Mouse (Mus musculus): ENCODE data around the gene Diaph2.
"Not testable (repeated sequence)": the region's sequence is repeated elsewhere in the genome, so short reads cannot be mapped to it uniquely, and the experiment has no call there.

Gene Diaph2

DNA sequence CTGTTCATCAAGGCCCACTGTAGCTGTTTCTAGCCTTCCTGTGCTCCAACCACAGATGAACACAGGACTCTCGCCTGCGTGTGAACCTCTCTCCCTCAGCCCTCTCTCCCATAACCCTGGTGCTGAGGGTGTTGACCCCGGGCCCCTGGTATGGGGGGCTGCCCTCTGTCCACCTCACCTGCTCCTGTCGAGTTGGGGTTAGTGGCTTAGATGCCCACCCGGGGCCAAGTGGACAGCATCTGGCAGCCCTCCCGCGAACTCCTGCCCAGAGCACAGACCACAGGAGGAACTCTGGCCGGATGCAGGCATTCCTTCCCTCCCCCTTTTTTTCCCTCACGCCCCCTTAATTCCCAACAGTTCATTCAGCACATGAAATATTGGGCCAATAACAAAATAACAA lies 537.5 kb downstream of the Diaph2 start:
- DNase-seq (ENCODE audit: low read depth, low spot score), result no peak

DNA sequence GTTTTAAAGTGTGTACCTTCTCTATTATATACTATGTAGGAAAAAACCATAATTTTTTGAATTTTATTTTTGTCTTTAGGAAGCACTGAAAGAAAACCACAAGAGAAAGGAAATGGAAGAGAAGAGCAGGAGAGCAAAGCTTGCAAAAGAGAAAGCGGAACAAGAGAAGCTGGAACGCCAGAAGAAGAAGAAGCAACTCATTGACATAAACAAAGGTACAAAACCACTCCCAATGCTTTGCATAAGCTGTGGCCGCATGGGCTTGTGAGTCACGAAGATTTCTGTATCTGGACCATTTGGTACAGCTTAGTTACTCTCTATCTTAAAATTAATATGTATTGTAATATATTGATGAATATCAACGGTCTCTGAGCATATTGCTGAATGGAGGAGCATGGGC lies 540.2 kb downstream of the Diaph2 start:
- DNase-seq (ENCODE audit: low read depth, low spot score), result no peak

DNA sequence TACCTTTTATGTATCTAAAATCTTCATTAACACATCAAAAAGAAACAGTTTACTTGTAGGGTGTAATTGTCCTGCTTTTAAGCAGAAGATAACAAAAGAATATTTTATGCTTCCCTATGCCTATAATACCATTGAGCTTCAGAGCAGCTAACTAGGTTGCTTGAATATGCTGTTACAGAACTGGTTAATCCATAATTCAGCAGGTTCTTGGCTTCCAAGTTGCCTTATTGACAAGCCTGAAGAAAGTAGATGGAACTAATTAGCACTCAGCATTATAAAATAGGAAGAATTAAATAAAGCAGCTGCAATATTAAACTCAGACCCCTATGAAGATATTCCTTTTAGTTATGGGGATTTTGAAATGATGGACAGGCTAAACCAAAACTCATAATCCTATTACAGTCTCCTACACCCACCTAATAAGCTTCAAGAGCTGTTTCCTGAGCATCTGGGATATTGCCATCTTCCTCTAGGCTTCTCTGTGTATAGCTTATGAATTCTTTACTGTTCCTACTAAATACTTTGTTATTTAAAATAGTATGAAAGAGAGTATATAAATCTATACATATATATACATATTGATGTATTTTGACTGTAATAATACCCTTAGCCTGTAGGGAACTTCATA lies 601.4 kb downstream of the Diaph2 start:
- no peak for DNase-seq (ENCODE audit: low read depth, low spot score)

DNA sequence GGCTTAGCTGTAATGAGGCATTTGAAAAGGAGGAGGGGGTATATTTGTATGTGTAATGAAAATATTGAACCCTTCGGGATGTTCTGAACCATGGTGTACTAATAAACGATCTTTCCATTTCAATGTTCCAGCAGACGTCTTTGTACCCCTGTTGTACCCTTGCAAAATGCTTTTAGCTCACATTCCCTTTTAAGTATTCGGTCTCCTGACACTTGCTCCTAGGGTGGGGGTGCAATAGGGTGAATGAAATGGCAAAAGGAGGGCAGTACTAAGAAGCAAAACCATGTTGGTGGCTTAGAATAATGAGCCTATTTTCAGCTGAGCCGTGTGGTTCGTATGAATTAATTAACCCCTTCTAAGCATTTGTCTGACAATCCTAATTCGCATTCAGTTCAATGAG lies 601.9 kb downstream of the Diaph2 start:
- DNase-seq (ENCODE audit: low read depth, low spot score), result no peak

DNA sequence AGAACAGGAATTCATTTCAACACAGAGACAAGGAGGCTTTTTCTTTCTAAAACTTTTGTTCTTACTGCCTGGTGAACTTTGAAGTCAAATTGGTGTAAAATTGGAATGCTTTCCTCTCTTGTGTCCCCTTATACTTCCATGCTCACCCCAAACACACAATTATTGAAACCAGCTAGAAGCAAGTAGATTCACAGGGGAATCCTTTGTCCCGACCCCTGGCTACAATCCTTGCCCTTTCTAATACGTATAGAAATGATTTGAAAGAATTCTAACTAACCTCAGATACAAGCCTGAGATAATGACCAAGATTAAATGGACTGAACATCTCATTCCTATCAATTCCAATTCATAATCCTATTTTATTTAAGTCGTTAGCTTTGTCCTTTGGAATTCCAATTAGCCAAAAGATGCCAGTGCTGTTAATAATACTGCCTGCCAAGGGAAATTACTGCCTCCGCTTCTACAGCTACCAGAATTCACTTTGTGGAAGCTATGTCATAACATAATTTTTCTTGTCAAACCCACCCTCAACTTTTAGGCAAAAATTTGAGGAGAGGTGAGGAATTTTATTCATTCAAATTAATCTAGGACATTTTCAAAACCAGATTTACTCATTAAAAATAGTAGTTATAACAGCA lies 644.1 kb downstream of the Diaph2 start:
- DNase-seq (ENCODE audit: low read depth, low spot score), result no peak

DNA sequence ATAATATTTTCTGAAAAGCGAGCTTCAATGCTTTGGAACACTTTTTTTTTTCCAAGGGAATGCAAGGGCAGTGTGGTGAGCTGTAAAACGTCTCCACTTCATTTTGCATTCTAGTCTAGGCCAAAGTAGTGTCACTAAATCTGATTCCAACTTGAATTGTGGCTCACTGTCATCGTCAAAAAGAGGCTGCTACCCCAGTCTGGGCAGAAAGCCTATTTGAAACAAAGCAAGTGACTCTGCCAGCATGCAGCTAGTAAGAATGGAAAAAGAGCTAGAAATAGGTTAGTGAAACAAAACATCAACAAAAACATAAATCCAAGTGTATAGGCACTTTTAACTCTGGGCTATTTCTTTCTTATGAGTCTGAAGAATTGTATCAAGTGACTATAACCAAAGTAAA lies 653.7 kb downstream of the Diaph2 start:
- DNase-seq (ENCODE audit: low read depth, low spot score), result no peak

DNA sequence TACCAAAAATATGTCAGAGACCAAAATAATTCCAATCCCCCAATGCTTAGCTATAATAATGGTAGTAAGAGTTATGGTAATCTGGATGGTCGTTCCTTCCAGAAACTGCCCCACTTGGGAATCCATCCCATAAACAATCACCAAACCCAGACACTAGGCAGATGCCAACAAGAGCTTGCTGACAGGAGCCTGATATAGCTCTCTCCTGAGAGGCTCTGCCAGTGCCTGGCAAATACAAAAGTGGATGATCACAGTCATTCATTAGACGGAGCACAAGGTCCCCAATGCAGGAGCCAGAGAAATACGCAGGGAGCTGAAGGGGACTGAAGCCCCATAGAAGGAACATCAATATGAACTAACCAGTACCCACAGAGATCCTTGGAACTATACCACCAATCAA lies 657.9 kb downstream of the Diaph2 start:
- DNase-seq (ENCODE audit: low read depth, low spot score), result not testable (repeated sequence)

DNA sequence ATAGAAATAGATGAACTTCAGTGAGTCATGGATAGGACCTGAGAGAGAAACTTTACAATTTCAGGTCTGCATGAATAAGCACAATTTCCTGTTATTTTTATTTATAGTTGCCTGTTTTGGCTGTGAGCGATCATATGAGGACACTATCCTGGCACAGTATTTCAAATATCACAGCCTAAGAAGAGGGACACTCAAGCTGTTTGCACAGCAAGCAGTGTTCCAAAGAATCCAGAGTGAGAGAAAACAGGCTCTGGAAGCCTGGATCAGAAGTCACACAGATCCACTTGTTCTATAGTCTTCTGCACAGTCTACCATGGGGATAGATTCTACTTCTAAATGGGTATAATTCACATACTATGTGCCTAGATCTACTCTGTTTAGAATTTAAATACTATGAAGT lies 659.4 kb downstream of the Diaph2 start:
- no peak for DNase-seq (ENCODE audit: low read depth, low spot score)

DNA sequence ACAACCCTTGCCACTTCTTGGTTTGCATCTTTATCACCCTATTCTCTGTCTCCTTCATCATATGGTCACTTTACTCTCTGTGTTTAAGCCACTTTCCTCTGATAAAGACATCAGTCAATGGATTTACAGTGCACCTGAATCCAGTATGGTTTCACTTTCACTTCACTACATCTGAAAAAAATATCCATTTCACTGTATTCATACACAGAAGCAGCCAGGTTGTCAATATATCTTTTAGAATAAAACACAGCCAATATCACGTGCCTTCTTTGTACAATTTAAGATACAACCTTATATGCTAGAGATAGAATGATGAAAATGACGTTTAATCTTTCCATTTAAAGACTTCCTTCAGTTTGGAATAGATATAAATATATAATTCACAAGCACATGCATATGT lies 673.6 kb downstream of the Diaph2 start:
- DNase-seq (ENCODE audit: low read depth, low spot score), result peak; percentile 2

DNA sequence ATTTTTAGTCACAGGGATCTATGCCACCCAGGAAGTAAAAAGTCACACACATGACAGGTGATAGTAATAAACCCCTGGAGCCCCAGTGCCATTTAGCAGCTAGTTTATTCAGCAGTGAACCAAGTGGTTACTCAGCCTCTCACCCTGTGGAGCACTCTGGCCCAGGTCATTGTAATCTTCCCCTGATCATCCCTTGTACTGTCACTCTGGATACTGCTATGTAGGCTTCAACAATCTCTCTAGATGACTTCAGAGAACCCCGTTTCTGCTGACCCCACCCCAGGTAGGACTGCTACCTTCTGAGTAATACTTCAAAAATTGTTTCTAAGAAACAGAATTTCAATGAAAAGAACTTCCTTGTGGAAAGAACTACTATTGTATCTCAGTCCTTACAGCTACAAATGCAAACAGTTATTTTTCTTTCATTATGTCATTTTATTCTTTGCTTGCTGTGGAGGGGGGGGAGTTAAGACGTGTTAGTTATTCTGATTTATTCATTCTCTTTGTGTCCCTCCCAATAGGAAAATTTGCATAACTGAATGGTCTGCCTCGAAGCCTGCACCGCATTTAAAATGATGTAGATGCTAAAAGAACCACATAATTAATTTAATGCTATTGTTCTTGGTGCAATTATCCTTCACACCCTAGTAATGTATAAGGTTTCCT lies 702.4 kb downstream of the Diaph2 start:
- DNase-seq (ENCODE audit: low read depth, low spot score), result no peak

DNA sequence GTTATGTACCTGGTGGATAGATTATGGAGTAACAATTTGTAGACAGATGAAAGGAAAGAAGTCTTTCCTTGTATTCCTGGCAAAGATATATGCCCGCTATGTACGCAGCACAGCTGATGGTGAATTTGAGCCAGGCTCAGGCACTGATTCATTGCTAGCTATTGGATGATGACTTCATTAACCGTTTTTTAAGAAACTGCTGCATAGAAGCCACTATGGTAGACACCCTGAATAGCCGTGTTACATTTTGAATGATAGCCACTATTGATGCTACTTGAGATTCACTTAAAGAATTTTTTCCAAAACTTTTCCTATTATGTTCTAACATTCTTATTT lies 702.9 kb downstream of the Diaph2 start:
- DNase-seq (ENCODE audit: low read depth, low spot score), result no peak

DNA sequence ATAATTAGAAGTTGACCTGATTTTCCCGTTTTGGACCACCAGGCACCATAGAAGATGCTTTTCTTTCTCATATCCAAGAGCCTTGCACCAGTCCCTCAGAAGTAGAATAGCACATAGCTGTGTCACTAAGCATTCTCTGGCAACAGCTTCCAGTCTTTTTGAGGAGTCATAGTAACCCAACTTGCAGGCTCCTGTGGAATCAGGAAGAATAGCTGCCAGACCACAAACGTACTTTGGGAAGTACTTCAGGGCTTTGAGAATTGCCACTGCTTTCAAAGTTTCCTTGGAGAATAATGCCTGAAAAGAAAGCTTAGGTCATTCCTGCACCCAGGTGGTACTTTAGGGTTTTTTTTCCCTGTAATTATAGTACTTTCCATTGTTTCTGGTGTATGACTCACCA lies 723.6 kb downstream of the Diaph2 start:
- peak; percentile 73 for DNase-seq (ENCODE audit: low read depth, low spot score)

DNA sequence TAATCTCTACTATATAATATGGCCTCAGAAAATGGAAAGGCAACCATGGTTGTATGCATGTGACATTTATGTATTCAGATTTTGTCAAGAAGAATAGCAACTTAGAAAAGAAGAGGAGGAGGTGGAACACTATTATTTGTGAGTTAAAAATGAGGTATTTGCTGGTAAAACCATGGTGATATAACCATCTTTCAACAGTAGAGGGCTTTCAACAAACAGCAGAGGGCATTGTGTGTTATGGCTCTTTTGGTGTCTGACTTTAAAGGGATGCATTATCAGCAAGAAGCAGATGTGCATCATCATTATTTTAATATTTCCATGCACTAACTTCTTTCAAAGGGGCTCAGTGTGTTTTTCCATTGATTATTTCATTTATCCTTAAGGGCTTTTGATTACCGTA lies 731.3 kb downstream of the Diaph2 start:
- no peak for DNase-seq (ENCODE audit: low read depth, low spot score)

DNA sequence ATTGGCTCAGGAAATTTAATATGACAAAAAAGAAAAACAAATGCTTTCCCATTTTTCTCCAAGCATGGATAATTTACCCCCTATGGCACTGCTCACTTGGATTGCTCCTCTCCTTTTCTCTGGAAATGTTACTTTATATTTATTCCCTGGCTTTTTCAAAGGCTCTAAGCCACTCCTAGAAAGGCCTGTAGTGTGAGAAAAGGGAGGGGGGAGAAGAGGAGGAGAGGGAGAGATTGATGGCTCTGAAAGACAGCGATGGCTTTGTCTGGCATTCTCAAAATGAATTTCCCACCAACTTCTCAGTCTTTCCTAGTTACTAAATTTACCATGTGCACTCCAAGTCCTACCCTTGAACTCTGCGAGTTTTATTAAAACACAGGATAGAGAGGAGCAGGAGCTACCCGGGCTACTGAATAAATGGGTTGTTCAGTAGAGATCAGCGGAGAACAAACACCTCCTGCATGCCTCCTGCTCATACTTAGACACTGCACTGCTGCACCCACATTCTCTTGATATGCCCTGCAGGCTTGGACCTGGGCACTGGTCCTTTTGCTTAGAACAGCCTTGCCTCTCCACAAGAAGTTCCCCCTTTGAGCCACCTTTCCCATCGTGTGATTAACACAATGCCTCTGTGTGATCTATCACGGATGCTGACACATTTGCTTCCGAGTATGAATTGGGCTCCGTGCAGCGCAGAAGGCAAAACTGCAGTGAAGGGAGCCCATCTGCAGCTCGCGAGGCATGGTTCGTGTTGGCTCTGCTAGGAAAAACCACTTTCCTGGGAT lies 753.3 kb downstream of the Diaph2 start:
- no peak for DNase-seq (ENCODE audit: low read depth, low spot score)

DNA sequence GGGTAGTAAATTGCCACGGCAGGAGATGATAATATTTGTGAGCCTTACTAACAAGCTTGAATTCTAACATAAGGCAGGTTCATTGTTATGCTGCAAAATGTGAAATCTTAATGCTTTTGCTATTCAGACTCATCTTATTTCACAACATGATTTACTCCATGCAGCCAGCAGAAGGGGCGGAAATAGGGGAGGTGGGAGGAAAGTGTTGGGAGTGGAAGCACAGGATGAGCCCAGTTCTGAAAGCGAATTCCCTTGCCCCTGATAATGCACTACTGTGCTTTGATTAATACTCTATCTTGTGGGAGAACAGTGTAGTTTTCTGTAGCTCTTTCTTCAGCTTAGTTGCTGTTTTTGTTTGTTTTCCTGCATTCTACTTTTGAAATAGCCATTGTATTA lies 753.9 kb downstream of the Diaph2 start:
- DNase-seq (ENCODE audit: low read depth, low spot score), result no peak

DNA sequence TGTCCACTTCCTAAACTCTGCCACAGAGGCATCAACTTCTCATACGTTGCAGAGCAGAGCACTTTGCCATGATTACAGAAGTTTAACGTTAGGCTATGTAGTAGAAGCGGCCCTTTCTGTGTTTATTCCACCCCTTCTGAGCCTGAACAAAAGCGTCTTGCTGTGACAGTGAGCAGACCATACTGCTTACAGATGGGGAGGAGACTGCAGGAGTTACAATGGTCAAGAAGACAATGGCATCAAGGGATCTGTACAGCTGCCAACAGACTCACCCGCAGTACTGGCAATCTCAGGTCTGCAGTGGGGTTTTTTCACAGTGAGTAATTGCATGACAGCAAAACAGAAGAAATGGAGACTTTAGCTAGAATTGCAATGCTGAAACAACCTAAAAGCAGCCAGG lies 756.1 kb downstream of the Diaph2 start:
- no peak for DNase-seq (ENCODE audit: low read depth, low spot score)

Data from 3T3-L1 (cell line).